Mouse (Mus musculus): ENCODE measurements around the gene Slc35b1. TPM values are rescaled to one million over a fixed set of nuclear protein-coding genes. Genes with fewer than 3 reads are reported as not detected.
A peak's percentile ranks its signal among the peaks of the same experiment; 100 is the strongest.

The Slc35b1 gene
- 103 and 104 TPM in 2 replicates for polyA plus RNA-seq (2015; fragmentation: Nextera tagmentation; extraction: Ambion mirVana)

- peak within 1 kb of the TSS; percentile 60 for H3K4me2 ChIP-seq (ENCODE audit: low read length)
- H3K36me3 ChIP-seq (ENCODE audit: insufficient read depth, low read length): peaks cover 19% of the 10 kb centered on the region
- DNase-seq (ENCODE audit: low spot score) (peak; percentile 100), ATAC-seq (replicated peaks; ENCODE audit: low FRiP score, low read depth) (peak; percentile 93)
- TF ChIP-seq CTCF (IDR thresholded peaks at IDR 0.05; ENCODE audit: low read depth): peak; percentile 91
- peak within 1 kb of the TSS; percentile 76 for H3K4me3 ChIP-seq (replicated peaks; ENCODE audit: low read depth, low read length)
- H3K9ac ChIP-seq (ENCODE audit: low read depth, low read length): peak within 1 kb of the TSS; percentile 78
- no peaks in the 10 kb centered on the region for H3K27me3 ChIP-seq (ENCODE audit: insufficient read depth, low read length)
- no peaks in the 10 kb centered on the region for H3K4me1 ChIP-seq (replicated peaks; ENCODE audit: insufficient read depth, low read length)
- H3K9me3 ChIP-seq (replicated peaks; ENCODE audit: low read length): no peaks in the 10 kb centered on the region
- peak within 1 kb of the TSS; percentile 67 for H3K27ac ChIP-seq
- WGBS: under 1% methylated on average over 42 of the region's 42 CpGs
Observed at GRCm38 (mm10) chr11:95384319-95384972, at the start of gene Slc35b1. Gene Slc35b1, plus strand, starts transcription at chr11:95384692.

DNA sequence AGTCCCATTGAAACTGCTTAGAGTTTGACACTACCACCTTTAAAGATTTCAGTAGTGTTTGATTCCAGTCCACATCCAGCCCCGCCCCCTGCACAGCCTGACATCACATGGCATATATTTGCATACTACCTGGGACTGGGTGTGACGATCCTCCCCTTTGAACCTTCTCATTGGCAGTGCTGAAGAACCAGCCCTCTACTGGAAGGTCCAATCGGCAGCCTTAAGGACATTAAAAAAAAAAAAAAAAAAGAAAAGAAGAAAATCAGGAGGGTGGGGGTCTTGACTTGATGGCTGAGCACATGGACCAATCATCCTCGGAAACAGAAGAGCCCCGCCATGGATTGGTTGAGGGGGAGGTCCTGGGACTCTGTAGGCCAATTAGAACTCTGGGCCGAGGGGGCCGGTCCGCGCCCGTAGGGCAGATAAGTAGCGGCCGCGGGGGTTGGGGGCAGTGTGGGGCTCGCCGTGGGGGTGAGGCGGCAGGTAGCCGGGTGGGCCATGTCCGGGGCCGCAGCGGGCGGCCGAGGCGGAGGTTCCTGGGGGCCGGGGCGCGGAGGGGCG is 47.8 kb upstream of the Slc35b1 start, which contains the start of gene Fam117a:
TSS of gene Fam117a (plus strand) at position 451 of the 561 bp plus-strand sequence.
- Histone ChIP-seq H3K27ac (peak within 1 kb of the TSS; percentile 55), H3K27me3 (ENCODE audit: insufficient read depth, low read length) (no peaks in the 10 kb centered on the region), H3K9ac (ENCODE audit: low read depth, low read length) (peak within 1 kb of the TSS; percentile 66), H3K4me2 (ENCODE audit: low read length) (peak within 1 kb of the TSS; percentile 70), H3K4me1 (replicated peaks; ENCODE audit: insufficient read depth, low read length) (peaks cover 7% of the 10 kb centered on the region), H3K9me3 (replicated peaks; ENCODE audit: low read length) (no peaks in the 10 kb centered on the region), H3K4me3 (replicated peaks; ENCODE audit: low read depth, low read length) (peak within 1 kb of the TSS; percentile 80), H3K36me3 (ENCODE audit: insufficient read depth, low read length) (no peaks in the 10 kb centered on the region)
- TF ChIP-seq CTCF (IDR thresholded peaks at IDR 0.05; ENCODE audit: low read depth): peak; percentile 32; the same call in 1 of the 2 replicates
- 0% methylated on average over 25 of the region's 27 CpGs for WGBS
- ATAC-seq (replicated peaks; ENCODE audit: low FRiP score, low read depth) (peak; percentile 97), DNase-seq (ENCODE audit: low spot score) (peak; percentile 98)

DNA sequence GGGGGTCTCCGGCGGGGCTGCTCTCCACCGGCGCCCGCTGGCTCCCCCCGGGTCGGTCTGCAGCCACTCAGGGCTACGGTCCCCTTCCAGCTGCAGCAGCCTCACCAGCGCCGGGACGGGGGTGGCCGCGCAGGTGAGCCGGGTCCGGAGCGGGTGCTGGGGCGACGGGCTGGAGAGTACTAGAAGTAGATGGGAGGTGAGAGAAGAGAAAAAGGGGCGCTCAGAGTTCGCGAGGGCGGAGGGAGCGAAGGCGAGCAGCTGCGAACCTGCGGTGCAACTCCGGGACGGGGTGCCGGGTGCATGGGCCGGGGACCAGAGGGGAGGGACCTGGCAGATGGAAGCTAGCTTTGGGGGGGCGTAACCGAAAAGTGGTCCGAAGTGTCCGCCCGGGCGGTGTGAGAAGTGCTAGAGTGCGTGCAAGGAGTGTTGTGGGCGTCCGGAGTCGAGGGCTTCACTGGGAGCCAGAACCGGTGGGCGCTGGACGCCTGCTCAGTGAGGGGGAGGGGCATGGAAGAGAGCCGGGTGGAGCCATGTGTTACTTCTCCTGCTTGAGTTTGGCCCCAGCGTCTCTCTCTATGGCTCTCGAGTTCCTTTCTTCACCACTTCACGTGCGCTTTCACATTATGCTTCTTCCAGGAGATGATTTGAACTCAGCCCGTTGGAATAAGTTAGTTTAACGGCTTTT is 47.2 kb upstream of the Slc35b1 start:
- H3K9me3 ChIP-seq (replicated peaks; ENCODE audit: low read length): no peaks in the 10 kb centered on the region
- ATAC-seq (replicated peaks; ENCODE audit: low FRiP score, low read depth): peak; percentile 64

DNA sequence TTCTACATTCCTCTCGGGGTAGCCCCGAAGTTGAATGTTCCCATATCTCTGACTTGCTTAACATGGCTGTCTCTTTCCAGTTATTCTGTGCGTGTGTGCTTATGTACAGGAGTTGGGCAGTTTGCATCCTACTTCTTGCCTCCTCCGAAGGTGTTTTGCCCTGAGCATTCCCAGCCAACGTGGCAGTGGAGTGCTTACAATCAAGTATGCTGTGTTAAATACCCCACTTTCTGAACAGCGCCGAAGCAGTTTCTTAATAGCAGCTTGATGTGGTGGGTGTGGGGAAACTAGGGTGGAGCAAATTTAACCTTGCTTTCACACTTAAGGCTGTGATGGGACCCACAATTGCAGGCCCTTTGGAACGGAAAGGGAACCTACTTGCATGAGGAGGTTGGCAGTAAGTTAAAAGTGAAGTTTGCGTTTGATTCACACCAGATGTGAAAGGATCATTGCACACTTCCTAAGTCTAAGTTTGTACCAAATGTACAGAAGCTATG is 46.6 kb upstream of the Slc35b1 start:
- peak overlapping the region; percentile 70 for H3K4me2 ChIP-seq (ENCODE audit: low read length)
- H3K36me3 ChIP-seq (ENCODE audit: insufficient read depth, low read length): no peaks in the 10 kb centered on the region
- WGBS: 14% methylated on average over 9 of the region's 9 CpGs
- peak overlapping the region; percentile 80 for H3K4me3 ChIP-seq (replicated peaks; ENCODE audit: low read depth, low read length)
- no peak for DNase-seq (ENCODE audit: low spot score)
- peak overlapping the region; percentile 66; the same call in 1 of the 2 replicates for H3K9ac ChIP-seq (ENCODE audit: low read depth, low read length)
- ATAC-seq (replicated peaks; ENCODE audit: low FRiP score, low read depth): no peak
- H3K9me3 ChIP-seq (replicated peaks; ENCODE audit: low read length): no peaks in the 10 kb centered on the region
- peaks cover 7% of the 10 kb centered on the region for H3K4me1 ChIP-seq (replicated peaks; ENCODE audit: insufficient read depth, low read length)
- no peak for TF ChIP-seq CTCF (IDR thresholded peaks at IDR 0.05; ENCODE audit: low read depth)
- no peak overlapping the region for H3K27ac ChIP-seq
- no peaks in the 10 kb centered on the region for H3K27me3 ChIP-seq (ENCODE audit: insufficient read depth, low read length)

More for the DNA sequence above, 47.2 kb upstream of the Slc35b1 start:
- no peaks in the 10 kb centered on the region for H3K36me3 ChIP-seq (ENCODE audit: insufficient read depth, low read length)
- no peaks in the 10 kb centered on the region for H3K27me3 ChIP-seq (ENCODE audit: insufficient read depth, low read length)
- under 1% methylated on average over 45 of the region's 50 CpGs for WGBS
- H3K4me2 ChIP-seq (ENCODE audit: low read length): peak overlapping the region; percentile 70
- H3K4me3 ChIP-seq (replicated peaks; ENCODE audit: low read depth, low read length): peak overlapping the region; percentile 80
- H3K9ac ChIP-seq (ENCODE audit: low read depth, low read length): peak overlapping the region; percentile 66
- H3K4me1 ChIP-seq (replicated peaks; ENCODE audit: insufficient read depth, low read length): peaks cover 7% of the 10 kb centered on the region
- TF ChIP-seq CTCF (IDR thresholded peaks at IDR 0.05; ENCODE audit: low read depth): no peak
- DNase-seq (ENCODE audit: low spot score): peak; percentile 77
- peak overlapping the region; percentile 55 for H3K27ac ChIP-seq

- 23% methylated on average over 14 of the region's 14 CpGs for WGBS
- TF ChIP-seq CTCF (IDR thresholded peaks at IDR 0.05; ENCODE audit: low read depth): no peak
- Histone ChIP-seq H3K9me3 (replicated peaks; ENCODE audit: low read length) (no peaks in the 10 kb centered on the region), H3K4me2 (ENCODE audit: low read length) (peak overlapping the region; percentile 18), H3K27ac (no peak overlapping the region), H3K27me3 (ENCODE audit: insufficient read depth, low read length) (no peaks in the 10 kb centered on the region), H3K4me3 (replicated peaks; ENCODE audit: low read depth, low read length) (no peak overlapping the region), H3K9ac (ENCODE audit: low read depth, low read length) (no peak overlapping the region), H3K4me1 (replicated peaks; ENCODE audit: insufficient read depth, low read length) (peaks cover 16% of the 10 kb centered on the region), H3K36me3 (ENCODE audit: insufficient read depth, low read length) (no peaks in the 10 kb centered on the region)
- no peak for DNase-seq (ENCODE audit: low spot score)
- no peak for ATAC-seq (replicated peaks; ENCODE audit: low FRiP score, low read depth)
Observed at GRCm38 (mm10) chr11:95339471-95340021, 44.9 kb upstream of the Slc35b1 start.

DNA sequence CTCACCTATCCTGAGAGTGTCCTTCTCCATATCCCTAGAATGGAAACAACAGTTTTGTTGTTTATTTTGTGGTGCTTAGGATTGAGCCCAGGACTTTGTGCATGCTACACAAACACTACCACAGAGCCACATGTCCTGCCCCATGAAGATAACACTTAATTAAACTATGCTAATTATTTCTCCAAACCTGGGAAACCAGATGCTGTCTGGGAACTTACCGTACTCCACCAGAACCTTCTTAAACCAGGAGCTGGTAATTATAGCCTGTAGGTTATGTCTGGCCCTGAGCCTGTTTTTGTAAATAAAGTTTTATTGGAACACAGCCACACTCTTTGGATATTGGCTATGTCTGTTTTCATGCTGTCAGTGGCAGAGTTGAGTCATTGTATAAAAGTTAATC is 44.2 kb upstream of the Slc35b1 start:
- H3K27me3 ChIP-seq (ENCODE audit: insufficient read depth, low read length): no peaks in the 10 kb centered on the region
- TF ChIP-seq CTCF (IDR thresholded peaks at IDR 0.05; ENCODE audit: low read depth): no peak
- ATAC-seq (replicated peaks; ENCODE audit: low FRiP score, low read depth) (no peak), DNase-seq (ENCODE audit: low spot score) (no peak)
- H3K36me3 ChIP-seq (ENCODE audit: insufficient read depth, low read length): no peaks in the 10 kb centered on the region
- no peaks in the 10 kb centered on the region for H3K9me3 ChIP-seq (replicated peaks; ENCODE audit: low read length)
- no peak overlapping the region for H3K4me2 ChIP-seq (ENCODE audit: low read length)
- peaks cover 16% of the 10 kb centered on the region for H3K4me1 ChIP-seq (replicated peaks; ENCODE audit: insufficient read depth, low read length)
- no peak overlapping the region for H3K4me3 ChIP-seq (replicated peaks; ENCODE audit: low read depth, low read length)
- H3K27ac ChIP-seq: no peak overlapping the region
- WGBS: 81% methylated on average over 1 of the region's 1 CpGs
- no peak overlapping the region for H3K9ac ChIP-seq (ENCODE audit: low read depth, low read length)

Data from kidney, postnatal 0 days (tissue).